Mouse (Mus musculus) liver, adult (tissue): ENCODE results near the gene Myl6.

ENCODE experiments used
- GATA4 ChIP-seq: IDR thresholded peaks from 2 replicates; pipeline ENCODE4 v1.6.1; 2014; ENCODE audit warnings: mild to moderate bottlenecking, low read length; ENCODE audit not compliant: insufficient replicate concordance

Gene Myl6

GRCm38 (mm10) chr10:128496509-128497077 lies 2.6 kb upstream of the Myl6 start:
- TF ChIP-seq GATA4 = no peak

GRCm38 (mm10) chr10:128495903-128496302 lies 2.0 kb upstream of the Myl6 start:
- no peak for TF ChIP-seq GATA4

- no peak for TF ChIP-seq GATA4
Observed at GRCm38 (mm10) chr10:128495270-128495669, 1.3 kb upstream of the Myl6 start.

GRCm38 (mm10) chr10:128494667-128495245 lies 811 bp upstream of the Myl6 start:
- no peak for TF ChIP-seq GATA4

- TF ChIP-seq GATA4 = no peak
Observed at GRCm38 (mm10) chr10:128493319-128493694, 638 bp downstream of the Myl6 start.

GRCm38 (mm10) chr10:128492633-128493311 lies 1.2 kb downstream of the Myl6 start:
- TF ChIP-seq GATA4 = no peak

- TF ChIP-seq GATA4 = 0 out of 2 replicates have a peak, but pooled peaks have one; percentile 8
Observed at GRCm38 (mm10) chr10:128491495-128491894, 2.5 kb downstream of the Myl6 start.

GRCm38 (mm10) chr10:128490912-128491311 lies 3.0 kb downstream of the Myl6 start:
- TF ChIP-seq GATA4 = no peak

- no peak for TF ChIP-seq GATA4
Observed at GRCm38 (mm10) chr10:128490232-128490631, 3.7 kb downstream of the Myl6 start.

- TF ChIP-seq GATA4 = no peak
Observed at GRCm38 (mm10) chr10:128489785-128490184, 4.2 kb downstream of the Myl6 start.

- TF ChIP-seq GATA4 = no peak
Observed at GRCm38 (mm10) chr10:128489380-128489779, 4.6 kb downstream of the Myl6 start.

GRCm38 (mm10) chr10:128488776-128489175 lies 5.2 kb downstream of the Myl6 start:
- TF ChIP-seq GATA4 = no peak

GRCm38 (mm10) chr10:128487861-128488712 lies 5.9 kb downstream of the Myl6 start:
- TF ChIP-seq GATA4 = no peak

- TF ChIP-seq GATA4 = no peak
Observed at GRCm38 (mm10) chr10:128486370-128486769, 7.6 kb downstream of the Myl6 start.

- no peak for TF ChIP-seq GATA4
Observed at GRCm38 (mm10) chr10:128474366-128474765, 19.6 kb downstream of the Myl6 start.

GRCm38 (mm10) chr10:128460270-128460630 lies 33.7 kb downstream of the Myl6 start:
- TF ChIP-seq GATA4 = no peak
